Mouse (Mus musculus) frontal cortex, postnatal 25 days (tissue): Measurements from ENCODE around the gene Ncln.
"Not testable (repeated sequence)": the region's sequence is repeated elsewhere in the genome, so short reads cannot be mapped to it uniquely, and the experiment has no call there.

ENCODE experiments used
- DNase-seq, 2 experiments: peaks; one replicate each; pipeline ENCODE4 v3.0.0; 2022; ENCODE audit warnings: low spot score in 2 of 2

Ncln gene

GRCm38 (mm10) chr10:81462917-81463316 lies 33.3 kb downstream of the Ncln start:
- DNase-seq, result peak; percentile 4 to 7

- peak in 1 of 2 experiments; percentile 4 for DNase-seq
These were observed 33.8 kb downstream of the Ncln start for GRCm38 (mm10) chr10:81462415-81462804.

GRCm38 (mm10) chr10:81461673-81462414 lies 34.3 kb downstream of the Ncln start:
- DNase-seq, result no peak

GRCm38 (mm10) chr10:81460951-81461350 lies 35.2 kb downstream of the Ncln start:
- no peak for DNase-seq

GRCm38 (mm10) chr10:81460471-81460870 lies 35.7 kb downstream of the Ncln start:
- no peak for DNase-seq

- DNase-seq, result no peak
These were observed 36.8 kb downstream of the Ncln start for GRCm38 (mm10) chr10:81459399-81459798.

- peak in 1 of 2 experiments; percentile 3 for DNase-seq
These were observed 37.9 kb downstream of the Ncln start for GRCm38 (mm10) chr10:81458267-81458666.

GRCm38 (mm10) chr10:81457624-81458023 lies 38.6 kb downstream of the Ncln start:
- DNase-seq, result peak in 1 of 2 experiments; percentile 5

GRCm38 (mm10) chr10:81456983-81457563 lies 39.1 kb downstream of the Ncln start:
- peak in 1 of 2 experiments; percentile 4 for DNase-seq

GRCm38 (mm10) chr10:81455181-81455895 lies 40.9 kb downstream of the Ncln start, which contains the start of gene Nfic:
Gene Nfic, minus strand, starts transcription at chr10:81455635.
- peak in 1 of 2 experiments; percentile 3 for DNase-seq

- DNase-seq, result no peak
These were observed 42.1 kb downstream of the Ncln start for GRCm38 (mm10) chr10:81454106-81454505.

GRCm38 (mm10) chr10:81452947-81453288 lies 43.3 kb downstream of the Ncln start:
- DNase-seq, result no peak

- peak in 1 of 2 experiments; percentile 6 for DNase-seq
These were observed 43.8 kb downstream of the Ncln start for GRCm38 (mm10) chr10:81452237-81452946.

- DNase-seq, result no peak
These were observed 44.8 kb downstream of the Ncln start for GRCm38 (mm10) chr10:81451365-81451745.

- DNase-seq, result peak in 1 of 2 experiments; percentile 4
These were observed 45.4 kb downstream of the Ncln start for GRCm38 (mm10) chr10:81450641-81451364.

GRCm38 (mm10) chr10:81450140-81450539 lies 46.1 kb downstream of the Ncln start:
- DNase-seq, result peak; percentile 58 to 81

GRCm38 (mm10) chr10:81445516-81445915 lies 50.7 kb downstream of the Ncln start:
- not testable (repeated sequence) for DNase-seq

- no peak for DNase-seq
These were observed 55.2 kb downstream of the Ncln start for GRCm38 (mm10) chr10:81441019-81441418.
